Mouse (Mus musculus): ENCODE measurements around the gene Cfap73.
A peak's percentile ranks its signal among the peaks of the same experiment; 100 is the strongest.

Cfap73 gene

GRCm38 (mm10) chr5:120647814-120648491, 13.9 kb upstream of the Cfap73 start:
- no peak for DNase-seq (ENCODE audit: low read depth, low spot score)

- DNase-seq (ENCODE audit: low read depth, low spot score) = no peak
These were observed 13.3 kb upstream of the Cfap73 start for GRCm38 (mm10) chr5:120647361-120647760.

GRCm38 (mm10) chr5:120645851-120646250, 11.8 kb upstream of the Cfap73 start:
- no peak for DNase-seq (ENCODE audit: low read depth, low spot score)

GRCm38 (mm10) chr5:120644227-120644626, 10.2 kb upstream of the Cfap73 start:
- no peak for DNase-seq (ENCODE audit: low read depth, low spot score)

- no peak for DNase-seq (ENCODE audit: low read depth, low spot score)
These were observed 9.5 kb upstream of the Cfap73 start for GRCm38 (mm10) chr5:120643365-120644085.

- no peak for DNase-seq (ENCODE audit: low read depth, low spot score)
These were observed 6.1 kb upstream of the Cfap73 start for GRCm38 (mm10) chr5:120640094-120640493.

GRCm38 (mm10) chr5:120635633-120636032, 1.6 kb upstream of the Cfap73 start:
- DNase-seq (ENCODE audit: low read depth, low spot score) = no peak

GRCm38 (mm10) chr5:120634860-120635259, 825 bp upstream of the Cfap73 start:
- no peak for DNase-seq (ENCODE audit: low read depth, low spot score)

GRCm38 (mm10) chr5:120631892-120632291, 2.1 kb downstream of the Cfap73 start:
- DNase-seq (ENCODE audit: low read depth, low spot score) = no peak

- no peak for DNase-seq (ENCODE audit: low read depth, low spot score)
These were observed 2.9 kb downstream of the Cfap73 start for GRCm38 (mm10) chr5:120631128-120631527.

- peak; percentile 32 for DNase-seq (ENCODE audit: low read depth, low spot score)
These were observed 5.4 kb downstream of the Cfap73 start for GRCm38 (mm10) chr5:120628624-120629023.

- no peak for DNase-seq (ENCODE audit: low read depth, low spot score)
These were observed 6.3 kb downstream of the Cfap73 start for GRCm38 (mm10) chr5:120627515-120628300.

- peak; percentile 55 for DNase-seq (ENCODE audit: low read depth, low spot score)
These were observed 7.6 kb downstream of the Cfap73 start for GRCm38 (mm10) chr5:120626399-120626798.

- DNase-seq (ENCODE audit: low read depth, low spot score) = no peak
These were observed 9.6 kb downstream of the Cfap73 start for GRCm38 (mm10) chr5:120624427-120624826.

GRCm38 (mm10) chr5:120622198-120622851, 11.7 kb downstream of the Cfap73 start:
- no peak for DNase-seq (ENCODE audit: low read depth, low spot score)

GRCm38 (mm10) chr5:120621846-120622197, 12.2 kb downstream of the Cfap73 start:
- no peak for DNase-seq (ENCODE audit: low read depth, low spot score)

GRCm38 (mm10) chr5:120621078-120621765, 12.8 kb downstream of the Cfap73 start:
- no peak for DNase-seq (ENCODE audit: low read depth, low spot score)

GRCm38 (mm10) chr5:120620375-120621077, 13.5 kb downstream of the Cfap73 start:
- peak; percentile 80 for DNase-seq (ENCODE audit: low read depth, low spot score)

GRCm38 (mm10) chr5:120619201-120619600, 14.8 kb downstream of the Cfap73 start:
- peak; percentile 64 for DNase-seq (ENCODE audit: low read depth, low spot score)

- no peak for DNase-seq (ENCODE audit: low read depth, low spot score)
These were observed 15.3 kb downstream of the Cfap73 start for GRCm38 (mm10) chr5:120618778-120619177.

- DNase-seq (ENCODE audit: low read depth, low spot score) = peak; percentile 66
These were observed 18.1 kb downstream of the Cfap73 start for GRCm38 (mm10) chr5:120615903-120616302.

Data from mesoderm, embryonic 11.5 days (tissue).